Mouse (Mus musculus) myocyte (in vitro differentiated cells): ENCODE data around the gene Kras. TPM values are rescaled to one million over a fixed set of nuclear protein-coding genes. Genes with fewer than 3 reads are reported as not detected.

Experiments
- H3K27me3 ChIP-seq: one replicate; pipeline ENCODE4 v1.6.1; 2011; ENCODE audit not compliant: control insufficient read depth, insufficient read depth, insufficient read length
- H3K36me3 ChIP-seq: one replicate; pipeline ENCODE4 v1.6.1; 2011; ENCODE audit not compliant: control insufficient read depth, insufficient read depth
- H3K4me2 ChIP-seq: one replicate; pipeline ENCODE4 v1.6.1; 2011; ENCODE audit warnings: low read depth, control low read depth
- H3K4me3 ChIP-seq: one replicate; pipeline ENCODE4 v1.5.1; 2011; ENCODE audit warnings: mild to moderate bottlenecking, control low read depth, moderate library complexity
- H3K79me2 ChIP-seq: one replicate; pipeline ENCODE4 v1.6.1; 2011; ENCODE audit not compliant: control insufficient read depth, insufficient read depth
- H3ac ChIP-seq: one replicate; pipeline ENCODE4 v1.6.1; 2011; ENCODE audit not compliant: control insufficient read depth, insufficient read length
- CEBPB ChIP-seq: IDR thresholded peaks from 2 replicates; pipeline ENCODE4 v1.6.1; 2011; ENCODE audit warnings: mild to moderate bottlenecking, moderate library complexity; ENCODE audit not compliant: poor library complexity, insufficient read depth, severe bottlenecking
- E2F4 ChIP-seq: IDR thresholded peaks from one replicate; pipeline ENCODE4 v1.6.1; 2011; ENCODE audit warnings: mild to moderate bottlenecking, control low read depth, moderate library complexity; ENCODE audit not compliant: insufficient read depth
- MAX ChIP-seq: IDR thresholded peaks from one replicate; pipeline ENCODE4 v1.6.1; 2011; ENCODE audit warnings: low read depth, mild to moderate bottlenecking, control low read depth
- MYOD1 ChIP-seq, 3 experiments: IDR thresholded peaks; one replicate each; pipeline ENCODE4 v1.6.1; 2011; ENCODE audit warnings: control low read depth in 2 of 3, low read depth in 2 of 3, mild to moderate bottlenecking in 2 of 3, moderate library complexity in 1 of 3; ENCODE audit not compliant: insufficient read length in 2 of 3, control insufficient read depth in 1 of 3
- MYOG ChIP-seq, 3 experiments: IDR thresholded peaks; one replicate each; pipeline ENCODE4 v1.6.1; 2011; ENCODE audit warnings: control low read depth in 2 of 3, low read depth in 2 of 3, mild to moderate bottlenecking in 2 of 3; ENCODE audit not compliant: insufficient read length in 2 of 3, control insufficient read depth in 1 of 3, insufficient read depth in 1 of 3
- POLR2A ChIP-seq: IDR thresholded peaks from one replicate; pipeline ENCODE4 v1.6.1; 2011; ENCODE audit warnings: low read depth, mild to moderate bottlenecking, control low read depth, moderate library complexity; ENCODE audit not compliant: insufficient read length
- POLR2AphosphoS2 ChIP-seq: IDR thresholded peaks from one replicate; pipeline ENCODE4 v1.6.1; 2011; ENCODE audit warnings: low read depth, control low read depth; ENCODE audit not compliant: insufficient read length
- REST ChIP-seq: IDR thresholded peaks from one replicate; pipeline ENCODE4 v1.6.1; 2011; ENCODE audit warnings: mild to moderate bottlenecking, control low read depth, moderate library complexity; ENCODE audit not compliant: insufficient read depth, insufficient read length
- SRF ChIP-seq: IDR thresholded peaks from one replicate; pipeline ENCODE4 v1.6.1; 2011; ENCODE audit warnings: low read depth; ENCODE audit not compliant: control insufficient read depth, insufficient read length
- TCF12 ChIP-seq: IDR thresholded peaks from one replicate; pipeline ENCODE4 v1.6.1; 2011; ENCODE audit warnings: mild to moderate bottlenecking, control low read depth; ENCODE audit not compliant: poor library complexity, insufficient read depth, severe bottlenecking
- TCF3 ChIP-seq: IDR thresholded peaks from one replicate; pipeline ENCODE4 v1.6.1; 2011; ENCODE audit warnings: low read depth, control low read depth; ENCODE audit not compliant: insufficient read length
- USF1 ChIP-seq: IDR thresholded peaks from one replicate; pipeline ENCODE4 v1.6.1; 2011; ENCODE audit warnings: low read depth, mild to moderate bottlenecking, control low read depth, moderate library complexity
- polyA plus RNA-seq: library from polyadenylated mRNA; unstranded; fragments of >200 nt; fragmentation: generic; extraction: Trizol; gene quantifications from one replicate; pipeline ENCODE4 v1.2.1, GENCODE M21; 2012; ENCODE audit warnings: missing spikeins

Gene Kras
- polyA plus RNA-seq, 1 experiment, result 15.8 TPM

- TF ChIP-seq POLR2AphosphoS2 (no peak), TCF3 (no peak), POLR2A (no peak), E2F4 (no peak), USF1 (no peak), TCF12 (no peak), CEBPB (no peak), REST (no peak)
- H3K36me3 ChIP-seq, result peaks cover 19% of the 10 kb centered on the region
- H3K79me2 ChIP-seq, result peaks cover 67% of the 10 kb centered on the region
- no peak overlapping the region for H3K4me3 ChIP-seq
- H3K27me3 ChIP-seq, result no peaks in the 10 kb centered on the region
- H3ac ChIP-seq, result no peak overlapping the region
- H3K4me2 ChIP-seq, result no peak overlapping the region
These were observed 14.7 kb downstream of the Kras start for GRCm38 (mm10) chr6:145235367-145235766.

DNA sequence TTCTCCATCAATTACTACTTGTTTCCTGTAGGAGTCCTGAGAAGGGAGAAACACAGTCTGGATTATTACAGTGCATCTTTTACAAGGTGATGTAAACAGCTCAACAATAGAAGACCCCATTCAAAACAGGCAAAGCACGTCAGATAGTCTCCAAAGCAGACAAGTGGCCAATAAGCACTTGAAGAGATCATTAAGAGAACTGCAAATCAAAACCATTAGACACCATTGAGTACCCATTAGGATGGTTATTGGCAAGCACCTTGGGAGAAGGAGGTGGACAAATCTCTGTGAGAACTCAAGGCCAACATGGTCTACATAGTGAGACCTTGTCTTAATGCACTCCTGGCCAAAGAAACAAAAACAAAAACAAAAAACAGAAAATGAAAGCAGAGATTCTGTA, 15.6 kb downstream of the Kras start:
- no peaks in the 10 kb centered on the region for H3K27me3 ChIP-seq
- H3K4me3 ChIP-seq, result no peak overlapping the region
- no peak overlapping the region for H3K4me2 ChIP-seq
- peaks cover 24% of the 10 kb centered on the region for H3K36me3 ChIP-seq
- peaks cover 57% of the 10 kb centered on the region for H3K79me2 ChIP-seq
- TF ChIP-seq TCF3, result no peak
- TF ChIP-seq E2F4, result no peak
- TF ChIP-seq CEBPB, result no peak
- no peak for TF ChIP-seq MAX
- TF ChIP-seq MYOG (IDR thresholded peaks at IDR 0.05; ENCODE audit: control insufficient read depth in 1 of 3, insufficient read depth in 1 of 3, insufficient read length in 2 of 3, low read depth in 2 of 3), result no peak
- TF ChIP-seq MYOD1 (IDR thresholded peaks at IDR 0.05; ENCODE audit: control insufficient read depth in 1 of 3, insufficient read length in 2 of 3, low read depth in 2 of 3), result no peak
- no peak for TF ChIP-seq POLR2A
- no peak for TF ChIP-seq SRF
- no peak for TF ChIP-seq POLR2AphosphoS2
- TF ChIP-seq TCF12, result no peak
- no peak for TF ChIP-seq REST
- no peak for TF ChIP-seq USF1
- no peak overlapping the region for H3ac ChIP-seq

- TF ChIP-seq REST, result no peak
- no peak for TF ChIP-seq MAX
- no peak for TF ChIP-seq TCF12
- no peak for TF ChIP-seq MYOG (IDR thresholded peaks at IDR 0.05; ENCODE audit: control insufficient read depth in 1 of 3, insufficient read depth in 1 of 3, insufficient read length in 2 of 3, low read depth in 2 of 3)
- TF ChIP-seq POLR2AphosphoS2, result no peak
- no peak for TF ChIP-seq MYOD1 (IDR thresholded peaks at IDR 0.05; ENCODE audit: control insufficient read depth in 1 of 3, insufficient read length in 2 of 3, low read depth in 2 of 3)
- no peak for TF ChIP-seq SRF
- TF ChIP-seq POLR2A, result no peak
- TF ChIP-seq USF1, result no peak
- no peak for TF ChIP-seq E2F4
- TF ChIP-seq CEBPB, result no peak
- TF ChIP-seq TCF3, result no peak
- Histone ChIP-seq H3K4me3 (no peak overlapping the region), H3K36me3 (peaks cover 48% of the 10 kb centered on the region), H3ac (no peak overlapping the region), H3K4me2 (no peak overlapping the region), H3K27me3 (no peaks in the 10 kb centered on the region), H3K79me2 (peaks cover 17% of the 10 kb centered on the region)
These were observed 23.7 kb downstream of the Kras start for GRCm38 (mm10) chr6:145226296-145226695.

DNA sequence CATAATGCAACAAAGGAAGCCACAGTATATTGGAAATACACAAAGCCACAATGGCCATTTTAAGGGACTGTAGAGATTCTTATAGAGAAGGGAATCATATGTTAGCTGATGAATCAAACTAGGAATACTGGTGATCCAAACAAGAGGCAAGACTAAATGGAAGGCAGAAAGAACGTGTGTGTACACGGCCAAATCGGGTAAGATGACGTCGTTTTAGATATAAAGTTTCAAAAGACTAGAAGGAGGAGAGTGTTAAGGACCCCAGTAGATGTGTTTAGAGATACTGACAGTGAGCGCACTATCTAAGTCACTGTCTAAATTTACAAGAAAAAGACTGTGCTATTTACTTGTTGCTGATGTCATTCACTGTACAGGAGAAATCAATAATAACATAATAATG, 25.8 kb downstream of the Kras start:
- no peaks in the 10 kb centered on the region for H3K27me3 ChIP-seq
- TF ChIP-seq MAX (no peak), POLR2A (no peak), MYOD1 (IDR thresholded peaks at IDR 0.05; ENCODE audit: control insufficient read depth in 1 of 3, insufficient read length in 2 of 3, low read depth in 2 of 3) (no peak), CEBPB (no peak), POLR2AphosphoS2 (no peak), MYOG (IDR thresholded peaks at IDR 0.05; ENCODE audit: control insufficient read depth in 1 of 3, insufficient read depth in 1 of 3, insufficient read length in 2 of 3, low read depth in 2 of 3) (no peak), TCF3 (no peak), SRF (no peak), REST (no peak), E2F4 (no peak)
- peaks cover 49% of the 10 kb centered on the region for H3K36me3 ChIP-seq
- no peak overlapping the region for H3K4me2 ChIP-seq
- H3K4me3 ChIP-seq, result no peak overlapping the region
- H3K79me2 ChIP-seq, result peaks cover 17% of the 10 kb centered on the region
- no peak overlapping the region for H3ac ChIP-seq

DNA sequence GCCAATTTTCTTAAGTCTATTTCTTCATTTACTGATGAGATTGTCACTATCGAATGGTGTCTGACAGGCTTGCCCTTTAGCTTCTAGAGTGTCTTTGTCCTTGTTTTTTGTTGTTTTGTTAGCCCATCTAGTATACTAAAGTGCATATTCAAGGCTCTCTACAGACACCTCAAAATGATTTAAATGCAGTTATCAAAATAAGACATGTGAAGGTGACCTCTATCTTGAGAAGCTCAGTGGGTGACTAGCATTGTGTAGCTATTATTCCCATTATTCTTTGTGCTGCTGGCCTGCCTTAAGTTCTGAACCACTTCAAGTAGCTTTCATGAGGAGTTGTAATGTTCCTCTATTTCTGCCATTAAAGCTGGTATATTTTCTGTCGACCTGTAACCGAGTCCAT, 34.2 kb downstream of the Kras start:
- Histone ChIP-seq H3ac (no peak overlapping the region), H3K4me3 (no peak overlapping the region), H3K27me3 (no peaks in the 10 kb centered on the region), H3K79me2 (peaks cover 11% of the 10 kb centered on the region), H3K4me2 (no peak overlapping the region), H3K36me3 (peaks cover 37% of the 10 kb centered on the region)
- no peak for TF ChIP-seq MYOD1 (IDR thresholded peaks at IDR 0.05; ENCODE audit: control insufficient read depth in 1 of 3, insufficient read length in 2 of 3, low read depth in 2 of 3)
- TF ChIP-seq USF1, result no peak
- TF ChIP-seq MYOG (IDR thresholded peaks at IDR 0.05; ENCODE audit: control insufficient read depth in 1 of 3, insufficient read depth in 1 of 3, insufficient read length in 2 of 3, low read depth in 2 of 3), result no peak
- TF ChIP-seq E2F4, result no peak
- TF ChIP-seq POLR2A, result no peak
- TF ChIP-seq TCF3, result no peak
- no peak for TF ChIP-seq TCF12
- TF ChIP-seq REST, result no peak
